Mouse (Mus musculus): ENCODE results near the gene Gapdh.
"Not testable (repeated sequence)": the region's sequence is repeated elsewhere in the genome, so short reads cannot be mapped to it uniquely, and the experiment has no call there.

GRCm38 (mm10) chr6:125162615-125163305, 3.5 kb downstream of the Gapdh start:
- not testable (repeated sequence) for TF ChIP-seq CTCF (IDR thresholded peaks at IDR 0.05; ENCODE audit: low read depth, low read length); POLR2A (IDR thresholded peaks at IDR 0.05; ENCODE audit: extremely low read depth, insufficient read depth, low read length)

All from liver, adult 2 months (tissue).